Mouse (Mus musculus) hindbrain, embryonic 13.5 days (tissue): ENCODE measurements around the gene Mrpl22. TPM values are rescaled to one million over a fixed set of nuclear protein-coding genes. Genes with fewer than 3 reads are reported as not detected.
"Not testable (repeated sequence)": the region's sequence is repeated elsewhere in the genome, so short reads cannot be mapped to it uniquely, and the experiment has no call there.

ENCODE experiments used
- ATAC-seq: fragments of 200-750 bp; cut with Nextera tagmentation; 2 replicates; pipeline ENCODE4 v1.8.0; 2017; ENCODE audit warnings: moderate TSS enrichment; ENCODE audit not compliant: low FRiP score
- H3K27ac ChIP-seq: fragments of 300-500 bp; sonication (generic); 2 replicates; pipeline ENCODE4 v1.5.1; 2015; ENCODE audit warnings: inconsistent platforms, mild to moderate bottlenecking, moderate library complexity
- H3K27me3 ChIP-seq: fragments of 300-500 bp; sonication (generic); 2 replicates; pipeline ENCODE4 v1.6.1; 2015; ENCODE audit warnings: mild to moderate bottlenecking, inconsistent platforms
- H3K36me3 ChIP-seq: fragments of 300-500 bp; sonication (generic); 2 replicates; pipeline ENCODE4 v1.6.1; 2015; ENCODE audit warnings: mild to moderate bottlenecking, inconsistent platforms
- H3K4me1 ChIP-seq: fragments of 300-500 bp; sonication (generic); replicated peaks from 2 replicates; pipeline ENCODE4 v1.6.1; 2015; ENCODE audit warnings: inconsistent platforms
- H3K4me2 ChIP-seq: fragments of 300-500 bp; sonication (generic); 2 replicates; pipeline ENCODE4 v1.6.1; 2015; ENCODE audit warnings: inconsistent platforms, mild to moderate bottlenecking, moderate library complexity
- H3K4me3 ChIP-seq: fragments of 300-500 bp; sonication (generic); 2 replicates; pipeline ENCODE4 v1.5.1; 2015; ENCODE audit warnings: mild to moderate bottlenecking, inconsistent platforms
- H3K9ac ChIP-seq: fragments of 300-500 bp; sonication (generic); 2 replicates; pipeline ENCODE4 v1.6.1; 2015; ENCODE audit warnings: mild to moderate bottlenecking, inconsistent platforms
- H3K9me3 ChIP-seq: fragments of 300-500 bp; sonication (generic); 2 replicates; pipeline ENCODE4 v1.6.1; 2016; ENCODE audit warnings: inconsistent platforms
- WGBS: fragments of 180-500 bp; shearing (Covaris S2); methylation state at CpG from one replicate; pipeline ENCODE4 v1.1.7; 2015; 5-methylcytosine and 5-hydroxymethylcytosine counted together
- polyA plus RNA-seq: library from polyadenylated mRNA; unstranded; fragments of >200 nt; fragmentation: Nextera tagmentation; extraction: Ambion mirVana; gene quantifications from 2 replicates; pipeline ENCODE4 v1.2.1, GENCODE M21; 2015

Gene Mrpl22
- polyA plus RNA-seq, 1 experiment from 2014 or later = 108 TPM

DNA sequence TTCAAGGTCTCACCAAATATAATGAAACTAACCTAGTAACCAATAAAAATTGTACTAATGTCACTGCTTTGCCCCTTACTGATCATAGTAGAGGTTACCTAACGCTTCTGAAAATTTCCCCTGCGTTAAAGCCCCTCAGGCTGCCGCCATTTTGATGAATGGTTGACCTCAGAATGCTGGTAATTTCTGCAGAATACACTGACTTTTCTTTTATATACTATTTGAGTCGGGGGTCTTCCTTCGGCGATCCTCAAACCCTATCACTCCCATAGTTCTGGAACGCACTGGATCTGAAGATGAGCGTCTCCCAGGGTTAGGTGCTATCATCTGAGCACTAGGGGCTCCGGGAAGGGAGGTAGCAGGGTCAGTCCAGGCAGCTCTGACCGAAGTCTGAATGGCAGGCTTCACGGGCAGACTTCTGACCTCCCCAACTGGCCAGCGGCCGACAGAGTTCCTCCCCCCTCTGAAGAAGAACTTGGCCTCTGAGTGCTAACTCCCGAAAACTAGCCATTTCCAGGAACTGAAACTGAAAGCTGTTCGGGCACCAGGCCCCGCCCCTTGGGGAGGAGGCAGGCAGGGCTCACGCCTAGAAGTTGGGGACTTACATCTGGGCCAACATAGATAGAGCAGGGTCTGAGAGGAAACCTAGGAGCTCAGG lies 43.1 kb downstream of the Mrpl22 start:
- 43% methylated on average over 17 of the region's 17 CpGs for WGBS
- H3K27ac ChIP-seq = no peak overlapping the region
- 0 out of 2 replicates have a peak, but pooled peaks cover 8% of the 10 kb centered on the region for H3K4me1 ChIP-seq
- no peaks in the 10 kb centered on the region for H3K9me3 ChIP-seq
- peak overlapping the region; percentile 41 for H3K4me2 ChIP-seq
- H3K9ac ChIP-seq = no peak overlapping the region
- no peaks in the 10 kb centered on the region for H3K27me3 ChIP-seq
- no peak for ATAC-seq
- H3K4me3 ChIP-seq = peak overlapping the region; percentile 29
- H3K36me3 ChIP-seq = no peaks in the 10 kb centered on the region

DNA sequence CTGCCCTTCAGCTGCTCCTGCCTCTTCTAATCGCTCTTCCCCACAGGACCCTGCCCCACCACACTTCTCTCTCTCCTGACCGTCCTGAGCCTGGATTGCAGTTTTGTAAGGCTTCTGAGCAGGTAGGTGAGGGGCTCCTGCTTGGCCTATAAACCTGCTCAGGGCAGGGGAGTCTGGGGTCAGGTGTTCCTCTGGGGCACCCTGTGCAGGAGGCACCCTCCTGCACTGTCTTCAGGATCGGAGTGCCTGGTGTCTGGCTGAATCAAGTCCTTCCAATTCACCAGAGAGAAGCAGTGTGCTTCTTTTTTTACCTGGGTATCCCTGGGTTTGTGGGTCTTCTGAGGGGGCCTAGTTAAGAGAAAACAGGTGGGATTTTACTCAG lies 43.6 kb downstream of the Mrpl22 start:
- 53% methylated on average over 2 of the region's 3 CpGs for WGBS
- H3K4me2 ChIP-seq = peak overlapping the region; percentile 41; the same call in 1 of the 2 replicates

GRCm38 (mm10) chr11:58215814-58216213 lies 44.4 kb downstream of the Mrpl22 start:
- Histone ChIP-seq H3K4me1 (0 out of 2 replicates have a peak, but pooled peaks cover 8% of the 10 kb centered on the region), H3K36me3 (no peaks in the 10 kb centered on the region), H3K4me3 (no peak overlapping the region), H3K27ac (no peak overlapping the region), H3K9me3 (no peaks in the 10 kb centered on the region), H3K9ac (no peak overlapping the region), H3K4me2 (no peak overlapping the region), H3K27me3 (no peaks in the 10 kb centered on the region)
- no peak for ATAC-seq
- 88% methylated on average over 5 of the region's 5 CpGs for WGBS

More for the DNA sequence above, 43.6 kb downstream of the Mrpl22 start:
- not testable (repeated sequence) for H3K36me3 ChIP-seq, ATAC-seq, H3K27me3 ChIP-seq, H3K9ac ChIP-seq, H3K4me1 ChIP-seq, H3K27ac ChIP-seq, H3K4me3 ChIP-seq, H3K9me3 ChIP-seq

DNA sequence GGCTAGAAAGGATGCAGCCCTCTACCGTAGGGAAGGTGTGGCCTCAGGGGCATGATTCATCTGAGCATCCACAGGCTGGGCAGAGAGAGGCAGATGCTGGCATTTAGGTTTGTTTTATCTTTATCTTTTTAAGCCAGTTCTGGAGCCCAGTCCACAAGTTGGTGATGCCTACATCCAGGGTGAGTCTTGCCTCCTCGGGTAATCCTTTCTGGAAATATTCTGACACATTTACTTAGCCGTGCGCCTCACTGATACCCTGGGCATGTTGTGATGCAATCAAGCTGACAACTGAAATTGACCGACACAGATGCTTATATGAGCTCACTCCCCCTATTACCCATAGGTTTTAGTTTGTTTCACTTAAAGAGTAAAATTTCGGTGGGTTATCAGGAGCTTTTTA lies 45.4 kb downstream of the Mrpl22 start:
- WGBS = 90% methylated on average over 6 of the region's 6 CpGs
- ATAC-seq = no peak
- Histone ChIP-seq H3K4me2 (no peak overlapping the region), H3K9ac (no peak overlapping the region), H3K27ac (no peak overlapping the region), H3K27me3 (no peaks in the 10 kb centered on the region), H3K9me3 (no peaks in the 10 kb centered on the region), H3K4me3 (no peak overlapping the region), H3K36me3 (no peaks in the 10 kb centered on the region), H3K4me1 (0 out of 2 replicates have a peak, but pooled peaks cover 3% of the 10 kb centered on the region)

GRCm38 (mm10) chr11:58223751-58224150 lies 52.3 kb downstream of the Mrpl22 start:
- H3K9me3 ChIP-seq = no peaks in the 10 kb centered on the region
- no peaks in the 10 kb centered on the region for H3K36me3 ChIP-seq
- H3K9ac ChIP-seq = no peak overlapping the region
- 43% methylated on average over 4 of the region's 4 CpGs for WGBS
- peaks cover 6% of the 10 kb centered on the region; the same call in 1 of the 2 replicates for H3K4me1 ChIP-seq
- no peak overlapping the region for H3K4me3 ChIP-seq
- H3K4me2 ChIP-seq = no peak overlapping the region
- ATAC-seq = no peak
- no peaks in the 10 kb centered on the region for H3K27me3 ChIP-seq
- no peak overlapping the region for H3K27ac ChIP-seq

- no peak overlapping the region for H3K4me3 ChIP-seq
- no peak for ATAC-seq
- H3K36me3 ChIP-seq = no peaks in the 10 kb centered on the region
- WGBS = 53% methylated on average over 7 of the region's 7 CpGs
- H3K27ac ChIP-seq = no peak overlapping the region
- peaks cover 6% of the 10 kb centered on the region; the same call in 1 of the 2 replicates for H3K4me1 ChIP-seq
- no peaks in the 10 kb centered on the region for H3K9me3 ChIP-seq
- no peak overlapping the region for H3K4me2 ChIP-seq
- H3K27me3 ChIP-seq = no peaks in the 10 kb centered on the region
- no peak overlapping the region for H3K9ac ChIP-seq
Observed at GRCm38 (mm10) chr11:58224313-58224712, 52.9 kb downstream of the Mrpl22 start.

DNA sequence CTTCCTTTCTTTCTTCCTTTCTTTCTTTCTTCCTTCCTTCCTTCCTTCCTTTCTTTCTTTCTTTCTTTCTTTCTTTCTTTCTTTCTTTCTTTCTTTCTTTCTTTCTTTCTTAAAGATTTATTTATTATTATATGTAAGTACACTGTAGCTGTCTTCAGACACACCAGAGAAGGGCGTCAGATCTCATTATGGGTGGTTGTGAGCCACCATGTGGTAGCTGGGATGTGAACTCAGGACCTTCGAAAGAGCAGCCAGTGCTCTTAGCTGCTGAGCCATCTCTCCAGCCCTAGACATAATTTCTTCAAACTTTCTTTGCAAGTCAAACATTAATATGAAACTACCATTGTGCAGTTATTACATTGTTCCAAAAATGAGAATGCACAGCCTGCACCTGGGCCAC lies 53.4 kb downstream of the Mrpl22 start:
- ATAC-seq, H3K4me2 ChIP-seq, H3K4me3 ChIP-seq, H3K36me3 ChIP-seq, H3K4me1 ChIP-seq, H3K9ac ChIP-seq, H3K9me3 ChIP-seq, H3K27ac ChIP-seq, H3K27me3 ChIP-seq: not testable (repeated sequence)
- WGBS = 83% methylated on average over 2 of the region's 2 CpGs

DNA sequence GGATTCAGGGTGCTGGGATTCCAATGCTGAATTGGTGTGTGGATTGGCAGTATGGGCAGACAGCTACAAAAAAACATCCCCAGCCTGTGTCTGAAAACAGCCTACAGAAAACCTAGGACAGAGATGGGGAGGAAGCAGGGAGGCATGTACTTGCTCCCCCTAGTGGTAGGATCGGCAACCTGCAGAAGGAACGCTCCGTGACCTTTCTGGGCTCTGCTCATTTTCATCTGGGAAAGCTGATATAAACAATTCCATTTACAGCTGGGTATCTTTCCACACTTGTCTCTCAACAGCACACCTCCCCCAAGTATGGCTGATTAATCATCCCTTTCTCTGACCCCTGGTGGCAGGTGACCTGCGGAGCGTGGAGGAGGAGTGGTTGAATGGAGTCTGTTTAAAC lies 54.2 kb downstream of the Mrpl22 start:
- Histone ChIP-seq H3K9me3 (no peaks in the 10 kb centered on the region), H3K27ac (no peak overlapping the region), H3K27me3 (no peaks in the 10 kb centered on the region), H3K9ac (no peak overlapping the region), H3K4me1 (peaks cover 6% of the 10 kb centered on the region; the same call in 1 of the 2 replicates), H3K4me3 (no peak overlapping the region), H3K4me2 (no peak overlapping the region), H3K36me3 (no peaks in the 10 kb centered on the region)
- ATAC-seq = no peak
- 2% methylated on average over 5 of the region's 5 CpGs for WGBS

DNA sequence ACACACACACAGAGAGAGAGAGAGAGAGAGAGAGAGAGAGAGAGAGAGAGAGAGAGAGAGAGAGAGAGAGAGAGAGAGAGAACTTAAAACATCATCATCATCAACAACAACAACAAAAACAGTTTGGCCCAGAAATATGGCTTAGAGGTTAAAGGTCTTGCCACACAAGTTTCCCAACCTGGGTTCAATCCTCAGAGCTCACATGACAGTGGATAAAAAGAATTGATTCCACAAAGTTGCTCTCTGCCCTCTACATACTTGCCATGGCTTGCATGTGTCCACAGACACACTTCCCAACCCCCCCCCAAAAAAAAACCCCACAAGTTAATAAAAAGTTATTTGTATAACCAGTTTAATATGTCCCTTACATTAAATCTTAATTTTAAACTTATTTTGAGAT lies 55.0 kb downstream of the Mrpl22 start:
- H3K9ac ChIP-seq = no peak overlapping the region
- no peaks in the 10 kb centered on the region for H3K36me3 ChIP-seq
- no peak overlapping the region for H3K27ac ChIP-seq
- no peak overlapping the region for H3K4me2 ChIP-seq
- no peak for ATAC-seq
- no peaks in the 10 kb centered on the region for H3K27me3 ChIP-seq
- no peaks in the 10 kb centered on the region for H3K9me3 ChIP-seq
- no peak overlapping the region for H3K4me3 ChIP-seq
- peaks cover 6% of the 10 kb centered on the region; the same call in 1 of the 2 replicates for H3K4me1 ChIP-seq

GRCm38 (mm10) chr11:58228021-58228420 lies 56.6 kb downstream of the Mrpl22 start:
- H3K36me3 ChIP-seq, H3K4me2 ChIP-seq, H3K4me1 ChIP-seq, ATAC-seq, H3K9me3 ChIP-seq, H3K9ac ChIP-seq, H3K27ac ChIP-seq, H3K27me3 ChIP-seq, H3K4me3 ChIP-seq: not testable (repeated sequence)
- 96% methylated on average over 2 of the region's 2 CpGs for WGBS

Other genes with a start within 250 kb of the Mrpl22 start
- gene Larp1, start 162.6 kb upstream of the Mrpl22 start, polyA plus RNA-seq = 16.4 and 17.4 TPM in 2 replicates
- gene Gm12248, start 78.5 kb upstream of the Mrpl22 start, polyA plus RNA-seq = 0.12 TPM in 1 of 2 replicates, not detected in the other
- 114 and 117 TPM in 2 replicates for gene Cnot8, start 67.5 kb upstream of the Mrpl22 start, polyA plus RNA-seq
- gene Gemin5, start 3.1 kb upstream of the Mrpl22 start, polyA plus RNA-seq = 13.6 and 17.0 TPM in 2 replicates
- gene Igtp, start 27.9 kb downstream of the Mrpl22 start, polyA plus RNA-seq = 1.6 and 1.7 TPM in 2 replicates
- 0.75 and 0.99 TPM in 2 replicates for gene Irgm2, start 28.0 kb downstream of the Mrpl22 start, polyA plus RNA-seq
- gene 4930438A08Rik, start 103.1 kb downstream of the Mrpl22 start, polyA plus RNA-seq = 0.08 TPM in 1 of 2 replicates, not detected in the other
- 26.7 and 27.1 TPM in 2 replicates for gene Zfp692, start 135.4 kb downstream of the Mrpl22 start, polyA plus RNA-seq
- 38.4 and 40.2 TPM in 2 replicates for gene Zfp672, start 158.7 kb downstream of the Mrpl22 start, polyA plus RNA-seq
- gene Sh3bp5l, start 159.1 kb downstream of the Mrpl22 start, polyA plus RNA-seq = 48.5 and 49.9 TPM in 2 replicates
- not detected in 2 replicates for gene Lypd8, start 207.4 kb downstream of the Mrpl22 start, polyA plus RNA-seq
- not detected in 2 replicates for gene 1810065E05Rik, start 249.4 kb downstream of the Mrpl22 start, polyA plus RNA-seq